Mouse (Mus musculus) embryo, embryonic 9.5 days (tissue): ENCODE measurements at regions not wholly inside any gene's neighbourhood (a gene's known extent, or its start where the extent isn't known, plus 50 kb on each side); places are given as distances from the start of the nearest gene placed in this dataset.
A peak's percentile ranks its signal among the peaks of the same experiment; 100 is the strongest.

Experiments used
- DNase-seq: peaks from one replicate; pipeline ENCODE4 v3.0.0-alpha.2; 2017; ENCODE audit errors: extremely low spot score

- peak; percentile 41 for DNase-seq
Observed at GRCm38 (mm10) chr7:79543231-79544071, 74.0 kb downstream of the Rhcg start.

GRCm38 (mm10) chr7:79542379-79543015, 75.0 kb downstream of the Rhcg start:
- DNase-seq = peak; percentile 34

GRCm38 (mm10) chr7:79540246-79540645, 74.1 kb upstream of the Polg start:
- no peak for DNase-seq

- DNase-seq = no peak
Observed at GRCm38 (mm10) chr7:79539426-79539825, 73.3 kb upstream of the Polg start.

DNA sequence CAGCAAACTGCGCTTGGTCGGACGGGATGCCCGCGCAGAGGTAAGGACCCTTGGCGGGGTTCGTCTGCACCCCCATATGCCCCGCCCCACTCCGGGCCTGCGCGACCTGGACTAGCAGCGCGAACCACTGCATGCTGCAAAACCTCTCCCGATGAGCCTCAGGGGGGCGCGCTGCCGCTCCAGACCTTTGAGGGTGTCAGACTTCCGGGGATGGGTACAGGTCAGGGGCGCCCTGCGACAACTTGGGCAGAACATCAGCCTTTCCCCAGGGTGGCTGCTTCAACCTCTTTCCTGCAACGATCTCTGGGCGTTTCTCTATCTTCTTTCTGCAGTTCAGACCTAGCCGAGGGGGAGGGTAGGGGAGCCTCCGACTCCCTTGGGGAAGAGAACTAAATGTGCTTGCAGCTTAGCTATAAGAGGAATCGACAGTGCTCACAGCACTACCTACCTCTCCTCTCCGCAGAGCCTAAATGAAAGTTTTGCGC, 70.0 kb upstream of the Polg start:
- peak; percentile 52 for DNase-seq

- DNase-seq = no peak
Observed at GRCm38 (mm10) chr7:79535251-79536111, 69.3 kb upstream of the Polg start.

- no peak for DNase-seq
Observed at GRCm38 (mm10) chr7:79534819-79535218, 68.7 kb upstream of the Polg start.

GRCm38 (mm10) chr7:79534381-79534780, 68.2 kb upstream of the Polg start:
- DNase-seq = no peak

DNA sequence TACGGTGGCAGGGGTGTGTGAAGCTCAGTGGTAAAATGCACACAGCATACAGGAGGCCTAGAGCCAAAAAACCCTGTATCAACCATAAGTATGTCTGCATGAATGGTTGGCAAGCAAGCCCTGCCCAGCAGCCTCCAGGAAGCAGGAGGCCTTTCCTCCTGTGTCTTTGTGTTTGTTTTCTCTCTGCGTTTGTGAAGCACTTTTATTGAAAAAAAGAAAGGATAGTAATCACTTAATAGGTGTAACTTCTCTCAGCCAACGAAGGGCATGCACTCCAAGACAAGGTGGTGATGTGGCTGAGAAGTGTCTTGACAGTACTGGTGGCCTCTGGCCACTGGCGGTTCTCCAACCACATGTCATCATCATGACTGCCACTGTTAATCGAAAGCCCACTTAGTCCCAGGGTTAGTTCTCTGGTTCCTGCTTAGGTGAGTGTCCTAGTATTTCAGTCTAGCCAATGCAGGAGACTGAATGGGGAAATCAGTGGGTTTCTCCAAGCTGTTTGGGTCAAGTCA, 66.5 kb upstream of the Polg start:
- DNase-seq = no peak

- DNase-seq = peak; percentile 58
Observed at GRCm38 (mm10) chr7:79531551-79532356, 65.6 kb upstream of the Polg start.

- no peak for DNase-seq
Observed at GRCm38 (mm10) chr7:79531142-79531541, 65.0 kb upstream of the Polg start.

- no peak for DNase-seq
Observed at GRCm38 (mm10) chr7:79529480-79529879, 63.3 kb upstream of the Polg start.

DNA sequence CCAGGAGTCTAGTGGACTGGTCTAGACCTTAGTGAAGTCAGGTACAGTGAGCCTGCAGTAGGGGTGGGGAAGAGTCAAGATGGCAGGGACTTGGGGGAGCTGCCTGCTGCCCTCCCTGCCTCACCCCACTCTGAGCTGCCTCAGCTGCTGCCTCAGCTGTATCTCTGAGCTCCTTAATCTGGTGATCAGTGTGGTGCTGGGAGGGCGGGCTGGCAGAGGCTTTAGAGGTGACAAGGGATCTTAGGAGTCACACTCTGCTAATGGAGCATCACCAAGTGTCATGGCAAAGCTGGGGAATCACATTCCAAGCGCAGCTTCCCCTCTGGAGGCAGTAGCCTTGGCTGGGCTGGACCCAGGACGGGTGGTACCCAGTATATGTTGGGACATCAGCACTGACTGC, 61.8 kb upstream of the Polg start:
- no peak for DNase-seq

DNA sequence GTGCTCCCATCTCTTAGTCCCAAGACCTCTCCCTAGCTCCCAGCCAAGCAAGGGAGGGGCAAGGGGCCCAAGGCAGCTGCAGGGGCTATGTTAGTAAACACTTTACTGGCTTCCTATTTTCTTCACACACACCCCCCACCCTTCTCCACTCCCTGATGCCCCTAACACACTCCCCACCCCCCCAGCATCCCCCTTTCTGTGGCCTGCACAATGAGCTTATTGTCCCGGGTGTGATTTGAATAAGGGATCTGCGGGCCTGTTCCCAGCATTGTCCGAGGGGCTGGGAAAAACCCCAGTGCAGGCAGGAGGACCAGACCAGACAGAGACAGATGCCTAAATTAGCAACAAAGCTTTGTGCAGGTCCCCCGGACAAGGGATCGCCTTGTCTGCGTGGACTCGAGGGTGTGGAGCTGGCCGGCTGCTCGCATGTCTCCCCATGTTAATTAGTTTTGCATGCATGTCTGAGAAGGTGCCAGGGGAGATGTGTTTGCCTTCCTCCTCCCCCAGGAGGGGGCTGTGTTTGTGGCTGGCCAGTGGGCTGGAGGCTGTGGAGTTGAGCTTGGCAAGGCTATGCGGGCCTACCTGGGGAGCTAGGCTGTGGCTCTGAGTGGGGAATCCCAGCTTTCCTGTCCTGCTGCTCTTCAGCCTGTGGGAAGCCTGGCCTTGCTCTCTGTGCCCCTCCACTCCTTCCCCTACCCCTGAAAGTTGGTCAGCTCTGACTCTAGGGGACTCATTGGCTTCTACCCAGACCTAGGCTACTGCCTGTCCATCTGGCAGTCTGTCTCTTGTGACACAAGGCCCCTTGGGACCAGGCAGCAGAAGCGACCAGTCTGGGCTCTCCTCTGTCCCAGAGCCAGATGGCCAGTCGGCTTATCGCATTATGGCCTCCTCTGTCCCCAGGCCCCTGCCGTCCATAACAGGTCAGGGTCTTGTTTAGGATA, 59.8 kb upstream of the Polg start:
- DNase-seq = peak; percentile 47

GRCm38 (mm10) chr7:79524921-79525320, 58.8 kb upstream of the Polg start:
- DNase-seq = no peak

DNA sequence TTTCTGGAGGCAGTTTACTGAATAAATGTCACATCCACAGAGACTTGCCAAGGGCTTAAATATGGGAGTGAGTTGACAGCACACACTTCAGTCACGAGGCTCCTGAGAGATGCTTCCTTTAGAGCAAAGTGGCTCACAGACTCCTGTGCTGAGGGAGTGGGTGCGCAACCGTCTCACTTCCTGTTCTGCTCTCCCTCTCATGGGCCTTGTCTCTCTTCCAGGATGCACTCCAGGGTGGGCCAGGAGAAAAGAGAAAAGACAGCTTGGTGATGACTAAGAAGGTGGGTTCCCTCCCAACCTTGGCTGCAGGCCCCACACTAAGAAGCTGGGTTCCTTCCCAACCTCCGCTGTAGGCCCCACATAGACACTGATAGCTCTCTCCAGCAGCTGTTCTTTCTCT, 57.5 kb upstream of the Polg start:
- no peak for DNase-seq

- DNase-seq = no peak
Observed at GRCm38 (mm10) chr7:79522046-79522445, 55.9 kb upstream of the Polg start.

DNA sequence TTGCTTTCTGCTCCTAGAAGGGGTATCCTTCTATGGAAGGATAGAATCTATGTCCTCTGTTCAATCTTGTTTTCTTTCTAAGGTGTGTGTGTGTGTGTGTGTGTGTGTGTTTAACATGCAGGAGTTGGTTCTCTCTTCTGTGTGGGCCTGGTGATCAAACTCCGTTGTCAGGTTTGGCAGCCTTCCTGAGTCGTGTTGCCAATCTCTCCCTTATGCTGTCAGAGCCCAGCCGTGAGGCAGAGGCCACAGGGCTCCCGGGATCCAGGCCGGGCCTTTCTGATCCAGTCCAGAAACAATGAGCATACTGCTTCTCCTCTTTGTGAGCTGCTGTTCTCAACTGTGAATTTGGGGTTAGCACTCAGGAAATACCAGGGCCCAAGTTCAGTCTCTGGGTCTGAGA, 55.1 kb upstream of the Polg start:
- DNase-seq = no peak

DNA sequence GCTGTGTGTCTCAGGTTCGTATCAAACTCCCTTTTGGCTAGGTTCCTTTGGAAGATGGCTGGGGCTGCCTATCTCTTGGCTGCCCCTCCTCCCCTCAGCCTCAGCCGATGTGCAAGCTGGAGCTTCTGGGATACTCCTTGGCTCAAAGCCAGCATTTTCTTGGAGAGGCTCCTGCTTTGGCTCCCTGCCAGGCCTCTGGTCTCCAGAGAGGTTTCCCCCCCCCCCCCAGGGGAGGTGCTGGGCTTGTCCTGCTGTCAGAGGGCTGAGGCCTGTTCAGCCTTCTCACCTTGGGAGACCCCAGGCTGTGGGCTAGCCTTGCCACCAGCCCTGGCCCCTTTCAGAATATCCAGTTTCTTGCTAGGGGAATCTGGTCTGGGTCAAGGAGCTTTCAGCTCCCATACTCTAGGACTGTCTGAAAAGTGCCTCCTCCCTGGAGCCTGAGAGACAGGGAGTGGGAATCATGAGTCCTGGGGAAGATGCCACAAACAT, 54.1 kb upstream of the Polg start:
- no peak for DNase-seq

DNA sequence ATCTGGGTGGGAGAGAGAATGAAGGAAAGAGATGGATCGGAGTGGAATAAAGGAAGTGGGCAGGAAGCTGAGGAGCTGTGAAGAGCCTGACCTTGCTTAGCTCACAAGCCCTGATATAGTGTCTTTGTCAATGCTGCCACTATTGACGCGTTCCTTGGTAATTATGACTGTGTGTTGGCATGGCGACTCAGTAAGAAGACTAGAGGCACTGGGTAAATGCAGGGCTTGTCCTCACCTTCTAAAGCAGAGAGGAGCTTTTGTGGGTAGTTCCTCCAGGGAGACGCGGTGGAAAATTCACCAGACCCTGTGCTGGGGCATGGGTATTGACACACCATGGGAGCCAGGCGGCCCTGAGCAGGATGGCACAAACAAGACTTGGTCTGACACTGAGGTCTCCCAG, 52.8 kb upstream of the Polg start:
- no peak for DNase-seq
